In the genomic region with DNA sequence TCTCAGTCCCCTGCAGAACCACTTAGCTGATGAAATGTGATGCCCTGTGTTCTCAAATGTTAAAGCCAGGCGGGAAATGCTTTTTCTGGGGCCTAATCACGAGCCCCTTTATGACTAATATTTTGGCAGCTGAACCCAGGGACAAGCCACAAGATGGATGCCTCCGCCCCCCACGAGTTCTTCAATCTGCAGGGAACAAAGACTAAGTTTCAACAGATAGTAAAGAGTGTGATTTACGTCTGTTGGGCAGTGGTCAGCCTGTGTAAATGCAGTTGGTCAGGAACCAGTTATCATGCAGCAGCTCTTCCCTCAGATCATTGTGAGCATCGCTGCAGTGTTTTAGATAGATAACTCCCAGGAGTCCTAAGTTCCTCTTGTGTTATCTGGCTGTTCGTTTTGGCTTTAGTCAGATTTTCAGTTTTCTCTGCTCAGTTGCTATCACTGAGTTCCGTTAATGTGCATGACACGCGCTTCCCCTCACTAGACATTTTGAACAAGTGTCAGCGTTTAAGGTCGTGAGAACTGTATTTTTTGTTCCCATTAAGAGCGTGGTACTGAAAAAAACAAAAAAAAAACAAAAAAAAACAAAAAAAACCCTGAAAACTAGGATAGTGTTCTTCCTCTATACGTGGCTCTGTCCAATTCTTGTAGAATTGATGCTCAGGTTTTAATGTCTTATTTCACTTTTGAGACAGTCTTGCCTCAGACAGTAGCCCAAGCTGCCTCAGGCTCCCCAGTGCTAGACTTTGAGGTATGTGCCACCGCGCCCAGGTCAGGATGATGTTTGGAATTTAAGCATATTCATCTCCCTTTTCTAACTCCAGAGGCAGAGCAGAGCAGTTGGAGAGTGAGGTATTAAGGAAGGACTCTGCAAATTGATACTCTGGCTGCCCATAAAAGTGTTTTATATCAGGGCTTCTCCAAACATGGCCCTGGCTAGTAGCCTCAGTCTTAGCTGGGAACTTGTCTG, we compare ENCODE assay signal across 14 mouse cellular contexts. TPM values are rescaled to one million over a fixed set of nuclear protein-coding genes. Genes with fewer than 3 reads are reported as not detected.
DNase-seq lines count a peak whose midpoint lies in the region; ATAC-seq and TF ChIP-seq lines count a peak whose summit lies in the region.
"Had no signal": no experiment of that assay in that cellular context is flagged by ENCODE, and none has a peak within 500 bp of the region (broad histone marks: within the 10 kb centered on the region; RNA-seq: fewer than 3 reads in every experiment).

No protein-coding gene starts in this region.

- POLR2A ChIA-PET in Patski (lab: Charles Lee) = interaction anchor here (0.7 kb wide), 1 partner anchor 649 kb away, joined by 6 read pairs; no protein-coding TSS in a partner anchor

- ATAC-seq in Patski = no peak
- no peak for ATAC-seq in forebrain, embryonic 15.5 days (replicated peaks)
- ATAC-seq: hindbrain, embryonic 16.5 days had no signal

- peak overlapping the region; percentile 38 for H3K4me3 ChIP-seq in megakaryocyte, embryonic 14.5 days (replicated peaks)
- no peak overlapping the region for H3K4me3 ChIP-seq in forebrain, embryonic 15.5 days
- H3K4me3 ChIP-seq in cerebellum, adult 2 months (replicated peaks; ENCODE audit: insufficient read depth, low read depth, low read length) = no peak overlapping the region
- H3K4me3 ChIP-seq: erythroblast, embryonic 14.5 days; liver, embryonic 13.5 days had no signal

- peaks cover 41% of the 10 kb centered on the region for H3K4me1 ChIP-seq in megakaryocyte, embryonic 14.5 days
- H3K4me1 ChIP-seq in forebrain, embryonic 15.5 days = no peaks in the 10 kb centered on the region
- no peaks in the 10 kb centered on the region for H3K4me1 ChIP-seq in cerebellum, adult 2 months (ENCODE audit: control insufficient read depth, insufficient read depth, low read length)

- in situ Hi-C loops in Patski (cut with MboI; ENCODE audit: low pct_unique_long_range_greater_than_20kb) = no loop called here

- H3K27ac ChIP-seq in forebrain, embryonic 15.5 days (replicated peaks) = no peak overlapping the region
- H3K27ac ChIP-seq in cerebellum, adult 2 months (ENCODE audit: insufficient read depth, low read length) = no peak overlapping the region
- H3K27ac ChIP-seq: liver, embryonic 13.5 days had no signal

- no peak overlapping the region for H3K4me2 ChIP-seq in forebrain, embryonic 15.5 days (replicated peaks)
- H3K4me2 ChIP-seq: liver, embryonic 13.5 days had no signal

- no peaks in the 10 kb centered on the region for H3K9me3 ChIP-seq in megakaryocyte, embryonic 14.5 days
- no peaks in the 10 kb centered on the region for H3K9me3 ChIP-seq in forebrain, embryonic 15.5 days
- H3K9me3 ChIP-seq: liver, embryonic 13.5 days had no signal

- H3K9ac ChIP-seq in forebrain, embryonic 15.5 days (replicated peaks) = no peak overlapping the region
- H3K9ac ChIP-seq: liver, embryonic 13.5 days had no signal

- TF ChIP-seq POLR2A in cerebellum, adult 2 months (IDR thresholded peaks at IDR 0.05; ENCODE audit: borderline replicate concordance, insufficient read depth, low read length) = no peak

- 79% methylated on average over 16 of the region's 16 CpGs for WGBS in forebrain, embryonic 15.5 days
- 66% methylated on average over 16 of the region's 16 CpGs for whole genome bisulfite sequencing in cerebellum, adult 2 months

- peaks cover 15% of the 10 kb centered on the region for H3K36me3 ChIP-seq in megakaryocyte, embryonic 14.5 days (replicated peaks; ENCODE audit: low read length)
- no peaks in the 10 kb centered on the region for H3K36me3 ChIP-seq in forebrain, embryonic 15.5 days

- CTCF ChIA-PET in Patski (lab: Charles Lee) = interaction anchor here (0.7 kb wide), 1 partner anchor 178 kb away, joined by 3 read pairs; no protein-coding TSS in a partner anchor

- DNase-seq in kidney, postnatal 10 days = peak; percentile 57
- no peak for DNase-seq in kidney, adult 11 months
- DNase-seq in Patski (ENCODE audit: low read depth, low spot score) = peak; percentile 44
- peak; percentile 35 to 54 for DNase-seq in heart, adult 9 months (ENCODE audit: low spot score in 2 of 2)
- no peak for DNase-seq in B cell, adult 2 months
- no peak for DNase-seq in cerebellum, adult 2 months
- DNase-seq: cerebellum, adult 8-10 months; gastrocnemius, postnatal 14 days; layer of hippocampus, adult 9-11 months; liver, embryonic 13.5 days had no signal

- peaks cover 5% of the 10 kb centered on the region for H3K27me3 ChIP-seq in Patski
- H3K27me3 ChIP-seq in megakaryocyte, embryonic 14.5 days (replicated peaks) = peaks cover 12% of the 10 kb centered on the region
- H3K27me3 ChIP-seq in forebrain, embryonic 15.5 days = no peaks in the 10 kb centered on the region
- H3K27me3 ChIP-seq in cerebellum, adult 2 months (ENCODE audit: control insufficient read depth, insufficient read depth, low read length) = no peaks in the 10 kb centered on the region
- H3K27me3 ChIP-seq: liver, embryonic 13.5 days had no signal

- no peak for TF ChIP-seq CTCF in Patski (IDR thresholded peaks at IDR 0.05)
- no peak for TF ChIP-seq CTCF in cerebellum, adult 2 months (IDR thresholded peaks at IDR 0.05; ENCODE audit: borderline replicate concordance, insufficient read depth, low read depth, low read length)

RNA-seq across cellular contexts. Expression of a gene that starts 19.9 kb away (rescaled TPM):
- 0.65 TPM for polyA plus RNA-seq in Patski (2021)
- 1.1 TPM in 1 of 2 replicates, not detected in the other for polyA plus RNA-seq in megakaryocyte, embryonic 14.5 days (2012; ENCODE audit: insufficient read depth, low replicate concordance)
- 1.8 and 2.4 TPM in 2 replicates for polyA plus RNA-seq in forebrain, embryonic 15.5 days (2015; fragmentation: Nextera tagmentation; extraction: Ambion mirVana)
- 4.3 and 4.5 TPM in 2 replicates for polyA plus RNA-seq in cerebellum, adult 2 months (2012; rRNA removed)

RNA-seq across cellular contexts. Expression of a gene that starts 32.6 kb away (rescaled TPM):
- polyA plus RNA-seq in Patski (2021) = 37.8 TPM
- 6.3 and 16.9 TPM in 2 replicates for polyA plus RNA-seq in megakaryocyte, embryonic 14.5 days (2012; ENCODE audit: insufficient read depth, low replicate concordance)
- 62.9 and 63.2 TPM in 2 replicates for polyA plus RNA-seq in forebrain, embryonic 15.5 days (2015; fragmentation: Nextera tagmentation; extraction: Ambion mirVana)
- polyA plus RNA-seq in cerebellum, adult 2 months (2012; rRNA removed) = 47.4 and 49.5 TPM in 2 replicates

Comparison
In these comparisons a context has a peak if more than half of its experiments do, and no peak if none do; other contexts are left out.
1. DNase-seq: peak in kidney, postnatal 10 days (single experiment), Patski (single experiment) and heart, adult 9 months (2 of 2); none in kidney, adult 11 months (single experiment), B cell, adult 2 months (0 of 2) and cerebellum, adult 2 months (0 of 2).